Mouse (Mus musculus): ENCODE results near the gene Etnk2. TPM values are rescaled to one million over a fixed set of nuclear protein-coding genes. Genes with fewer than 3 reads are reported as not detected.
A peak's percentile ranks its signal among the peaks of the same experiment; 100 is the strongest.

The Etnk2 gene
- polyA plus RNA-seq, 1 experiment from 2014 or later: 4.9 TPM

- Histone ChIP-seq H3K4me1 (ENCODE audit: insufficient read depth, low read length) (peaks cover 23% of the 10 kb centered on the region), H3K4me3 (ENCODE audit: low read length) (peak overlapping the region; percentile 71), H3K9me3 (ENCODE audit: low read length) (no peaks in the 10 kb centered on the region), H3K36me3 (ENCODE audit: insufficient read depth, low read length) (no peaks in the 10 kb centered on the region), H3K9ac (replicated peaks; ENCODE audit: low read length) (peak overlapping the region; percentile 67), H3K27me3 (ENCODE audit: insufficient read depth, low read length) (peaks cover 19% of the 10 kb centered on the region), H3K4me2 (replicated peaks; ENCODE audit: low read depth, low read length) (peak overlapping the region; percentile 97), H3K27ac (ENCODE audit: low read length) (no peak overlapping the region)
- WGBS: 5% methylated on average over 27 of the region's 27 CpGs
- ATAC-seq (ENCODE audit: low FRiP score, low TSS enrichment): no peak
These were observed 754 bp downstream of the Etnk2 start for GRCm38 (mm10) chr1:133364022-133364630.

GRCm38 (mm10) chr1:133364890-133365289 lies 1.5 kb downstream of the Etnk2 start:
- 65% methylated on average over 2 of the region's 2 CpGs for WGBS

GRCm38 (mm10) chr1:133366951-133367605 lies 3.7 kb downstream of the Etnk2 start:
- H3K4me2 ChIP-seq (replicated peaks; ENCODE audit: low read depth, low read length): no peak overlapping the region

More at GRCm38 (mm10) chr1:133364890-133365289, 1.5 kb downstream of the Etnk2 start:
- Histone ChIP-seq H3K27ac (ENCODE audit: low read length) (no peak overlapping the region), H3K4me2 (replicated peaks; ENCODE audit: low read depth, low read length) (no peak overlapping the region), H3K27me3 (ENCODE audit: insufficient read depth, low read length) (peaks cover 19% of the 10 kb centered on the region), H3K4me3 (ENCODE audit: low read length) (no peak overlapping the region), H3K9me3 (ENCODE audit: low read length) (no peaks in the 10 kb centered on the region), H3K9ac (replicated peaks; ENCODE audit: low read length) (no peak overlapping the region), H3K4me1 (ENCODE audit: insufficient read depth, low read length) (peaks cover 23% of the 10 kb centered on the region), H3K36me3 (ENCODE audit: insufficient read depth, low read length) (no peaks in the 10 kb centered on the region)
- ATAC-seq (ENCODE audit: low FRiP score, low TSS enrichment): no peak

GRCm38 (mm10) chr1:133367606-133368488 lies 4.5 kb downstream of the Etnk2 start:
- Histone ChIP-seq H3K27ac (ENCODE audit: low read length) (no peak overlapping the region), H3K4me3 (ENCODE audit: low read length) (no peak overlapping the region), H3K9me3 (ENCODE audit: low read length) (no peaks in the 10 kb centered on the region), H3K4me2 (replicated peaks; ENCODE audit: low read depth, low read length) (no peak overlapping the region), H3K27me3 (ENCODE audit: insufficient read depth, low read length) (peaks cover 19% of the 10 kb centered on the region), H3K9ac (replicated peaks; ENCODE audit: low read length) (no peak overlapping the region), H3K36me3 (ENCODE audit: insufficient read depth, low read length) (no peaks in the 10 kb centered on the region), H3K4me1 (ENCODE audit: insufficient read depth, low read length) (peaks cover 23% of the 10 kb centered on the region)
- ATAC-seq (ENCODE audit: low FRiP score, low TSS enrichment): no peak
- WGBS: 19% methylated on average over 11 of the region's 11 CpGs

More at GRCm38 (mm10) chr1:133366951-133367605, 3.7 kb downstream of the Etnk2 start:
- Histone ChIP-seq H3K36me3 (ENCODE audit: insufficient read depth, low read length) (no peaks in the 10 kb centered on the region), H3K27ac (ENCODE audit: low read length) (no peak overlapping the region), H3K4me3 (ENCODE audit: low read length) (no peak overlapping the region), H3K27me3 (ENCODE audit: insufficient read depth, low read length) (peaks cover 19% of the 10 kb centered on the region), H3K9me3 (ENCODE audit: low read length) (no peaks in the 10 kb centered on the region), H3K4me1 (ENCODE audit: insufficient read depth, low read length) (peaks cover 23% of the 10 kb centered on the region), H3K9ac (replicated peaks; ENCODE audit: low read length) (no peak overlapping the region)
- ATAC-seq (ENCODE audit: low FRiP score, low TSS enrichment): no peak
- 44% methylated on average over 10 of the region's 10 CpGs for WGBS

- Histone ChIP-seq H3K4me1 (ENCODE audit: insufficient read depth, low read length) (peaks cover 19% of the 10 kb centered on the region), H3K27me3 (ENCODE audit: insufficient read depth, low read length) (peaks cover 17% of the 10 kb centered on the region), H3K9ac (replicated peaks; ENCODE audit: low read length) (no peak overlapping the region), H3K36me3 (ENCODE audit: insufficient read depth, low read length) (no peaks in the 10 kb centered on the region), H3K4me3 (ENCODE audit: low read length) (no peak overlapping the region), H3K4me2 (replicated peaks; ENCODE audit: low read depth, low read length) (no peak overlapping the region), H3K9me3 (ENCODE audit: low read length) (no peaks in the 10 kb centered on the region), H3K27ac (ENCODE audit: low read length) (no peak overlapping the region)
- ATAC-seq (ENCODE audit: low FRiP score, low TSS enrichment): no peak
- WGBS: 62% methylated on average over 10 of the region's 10 CpGs
These were observed 5.3 kb downstream of the Etnk2 start for GRCm38 (mm10) chr1:133368644-133369043.

- ATAC-seq (ENCODE audit: low FRiP score, low TSS enrichment): no peak
- WGBS: 64% methylated on average over 4 of the region's 4 CpGs
- no peak overlapping the region for H3K27ac ChIP-seq (ENCODE audit: low read length)
These were observed 7.0 kb downstream of the Etnk2 start for GRCm38 (mm10) chr1:133370352-133370751.

GRCm38 (mm10) chr1:133371431-133371830 lies 8.1 kb downstream of the Etnk2 start:
- Histone ChIP-seq H3K9ac (replicated peaks; ENCODE audit: low read length) (no peak overlapping the region), H3K36me3 (ENCODE audit: insufficient read depth, low read length) (no peaks in the 10 kb centered on the region), H3K4me3 (ENCODE audit: low read length) (no peak overlapping the region), H3K9me3 (ENCODE audit: low read length) (no peaks in the 10 kb centered on the region), H3K27me3 (ENCODE audit: insufficient read depth, low read length) (no peaks in the 10 kb centered on the region), H3K4me2 (replicated peaks; ENCODE audit: low read depth, low read length) (no peak overlapping the region), H3K4me1 (ENCODE audit: insufficient read depth, low read length) (peaks cover 11% of the 10 kb centered on the region), H3K27ac (ENCODE audit: low read length) (no peak overlapping the region)
- no peak for ATAC-seq (ENCODE audit: low FRiP score, low TSS enrichment)
- WGBS: 79% methylated on average over 6 of the region's 6 CpGs

More at GRCm38 (mm10) chr1:133370352-133370751, 7.0 kb downstream of the Etnk2 start:
- Histone ChIP-seq H3K9me3 (ENCODE audit: low read length) (no peaks in the 10 kb centered on the region), H3K4me2 (replicated peaks; ENCODE audit: low read depth, low read length) (no peak overlapping the region), H3K27me3 (ENCODE audit: insufficient read depth, low read length) (peaks cover 2% of the 10 kb centered on the region), H3K4me1 (ENCODE audit: insufficient read depth, low read length) (peaks cover 11% of the 10 kb centered on the region), H3K4me3 (ENCODE audit: low read length) (no peak overlapping the region), H3K36me3 (ENCODE audit: insufficient read depth, low read length) (no peaks in the 10 kb centered on the region), H3K9ac (replicated peaks; ENCODE audit: low read length) (no peak overlapping the region)

- no peaks in the 10 kb centered on the region for H3K36me3 ChIP-seq (ENCODE audit: insufficient read depth, low read length)
- no peak overlapping the region for H3K4me3 ChIP-seq (ENCODE audit: low read length)
- no peak overlapping the region for H3K9ac ChIP-seq (replicated peaks; ENCODE audit: low read length)
- H3K27me3 ChIP-seq (ENCODE audit: insufficient read depth, low read length): no peaks in the 10 kb centered on the region
- no peak overlapping the region for H3K4me2 ChIP-seq (replicated peaks; ENCODE audit: low read depth, low read length)
- H3K4me1 ChIP-seq (ENCODE audit: insufficient read depth, low read length): peaks cover 11% of the 10 kb centered on the region
- no peak for ATAC-seq (ENCODE audit: low FRiP score, low TSS enrichment)
- H3K9me3 ChIP-seq (ENCODE audit: low read length): no peaks in the 10 kb centered on the region
- no peak overlapping the region for H3K27ac ChIP-seq (ENCODE audit: low read length)
- WGBS: 44% methylated on average over 8 of the region's 8 CpGs
These were observed 8.7 kb downstream of the Etnk2 start for GRCm38 (mm10) chr1:133372113-133372512.

- H3K9me3 ChIP-seq (ENCODE audit: low read length): no peaks in the 10 kb centered on the region
- H3K27ac ChIP-seq (ENCODE audit: low read length): no peak overlapping the region
- peaks cover 17% of the 10 kb centered on the region for H3K4me1 ChIP-seq (ENCODE audit: insufficient read depth, low read length)
- ATAC-seq (ENCODE audit: low FRiP score, low TSS enrichment): peak; percentile 69
- no peak overlapping the region for H3K4me3 ChIP-seq (ENCODE audit: low read length)
- 53% methylated on average over 10 of the region's 10 CpGs for WGBS
- no peak overlapping the region for H3K4me2 ChIP-seq (replicated peaks; ENCODE audit: low read depth, low read length)
- no peaks in the 10 kb centered on the region for H3K27me3 ChIP-seq (ENCODE audit: insufficient read depth, low read length)
- no peak overlapping the region for H3K9ac ChIP-seq (replicated peaks; ENCODE audit: low read length)
- no peaks in the 10 kb centered on the region for H3K36me3 ChIP-seq (ENCODE audit: insufficient read depth, low read length)
These were observed 12.4 kb downstream of the Etnk2 start for GRCm38 (mm10) chr1:133375696-133376346.
